Mouse (Mus musculus): ENCODE data around the gene Paxip1. TPM values are rescaled to one million over a fixed set of nuclear protein-coding genes. Genes with fewer than 3 reads are reported as not detected.

Gene Paxip1
- total RNA-seq (2023): 10 to 100 TPM; 30.4 to 34.3 TPM

DNA sequence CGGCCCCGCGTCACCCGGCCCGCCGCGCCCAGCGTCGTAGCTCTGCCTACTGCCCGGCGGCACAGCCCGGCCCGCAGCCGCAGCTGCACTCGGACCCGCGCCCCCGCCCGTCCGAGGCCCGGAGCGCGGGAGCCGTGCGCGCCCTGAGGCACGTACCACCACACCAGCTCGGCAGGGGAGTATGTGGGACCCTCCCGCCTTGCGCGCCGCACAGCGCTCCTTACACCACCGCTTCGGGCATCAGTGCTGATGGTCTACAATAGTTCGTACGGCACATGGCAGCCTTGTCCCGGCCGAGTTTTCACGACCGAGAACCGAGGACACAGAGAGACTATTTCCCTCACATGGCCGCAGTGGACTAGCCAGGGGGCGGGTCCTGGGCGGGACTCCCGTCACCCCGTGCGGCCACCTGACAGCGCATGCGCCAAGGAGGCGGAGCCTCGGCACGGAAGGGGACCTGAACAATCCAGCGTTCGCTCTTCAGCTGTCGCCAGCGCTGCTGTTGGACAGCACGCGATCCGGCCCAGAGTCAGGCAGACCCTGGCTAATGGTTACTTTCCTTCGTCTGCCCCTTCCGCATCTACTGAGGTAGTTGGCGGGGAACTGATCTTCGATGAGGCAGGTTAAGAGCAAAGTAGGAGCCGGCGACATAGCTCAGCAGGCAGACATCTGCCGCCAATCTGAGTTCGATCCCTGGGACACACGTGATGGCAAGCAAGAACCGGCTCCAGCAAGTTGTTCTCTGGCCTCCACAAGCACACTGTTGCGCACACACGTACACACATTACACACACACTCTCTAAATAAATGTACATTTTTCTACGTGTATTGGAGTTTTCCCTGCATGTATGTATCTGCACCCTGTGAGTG, at the start of gene Paxip1:
Gene Paxip1, minus strand, starts transcription at position 389 of the 870 bp plus-strand sequence.

Other genes starting within 250 kb of the Paxip1 start
- not detected for gene Htr5a, start 50.5 kb upstream of the Paxip1 start, total RNA-seq (2023)

Measured in neutrophil, adult 59 days (primary cell).